Mouse (Mus musculus): ENCODE results near the gene Cd28. TPM values are rescaled to one million over a fixed set of nuclear protein-coding genes. Genes with fewer than 3 reads are reported as not detected.

The Cd28 gene
- polyA plus RNA-seq, 1 experiment from 2014 or later = 0.20 TPM

- Histone ChIP-seq H3K9ac (replicated peaks) (no peak overlapping the region), H3K4me3 (no peak overlapping the region), H3K9me3 (no peaks in the 10 kb centered on the region), H3K27me3 (no peaks in the 10 kb centered on the region), H3K4me2 (replicated peaks) (no peak overlapping the region), H3K27ac (replicated peaks) (no peak overlapping the region), H3K36me3 (no peaks in the 10 kb centered on the region), H3K4me1 (no peaks in the 10 kb centered on the region)
- 88% methylated on average over 2 of the region's 2 CpGs for WGBS
- ATAC-seq (ENCODE audit: low FRiP score, low read depth) = no peak
These were observed 15.3 kb downstream of the Cd28 start for GRCm38 (mm10) chr1:60731940-60732339.

- H3K4me1 ChIP-seq = no peaks in the 10 kb centered on the region
- no peak overlapping the region for H3K4me2 ChIP-seq (replicated peaks)
- no peak overlapping the region for H3K27ac ChIP-seq (replicated peaks)
- no peaks in the 10 kb centered on the region for H3K9me3 ChIP-seq
- H3K9ac ChIP-seq (replicated peaks) = no peak overlapping the region
- H3K36me3 ChIP-seq = no peaks in the 10 kb centered on the region
- ATAC-seq (ENCODE audit: low FRiP score, low read depth) = no peak
- H3K4me3 ChIP-seq = no peak overlapping the region
- 73% methylated on average over 12 of the region's 12 CpGs for WGBS
- no peaks in the 10 kb centered on the region for H3K27me3 ChIP-seq
These were observed 18.7 kb downstream of the Cd28 start for GRCm38 (mm10) chr1:60735072-60735907.

- Histone ChIP-seq H3K9me3 (no peaks in the 10 kb centered on the region), H3K27ac (replicated peaks) (no peak overlapping the region), H3K9ac (replicated peaks) (no peak overlapping the region), H3K4me2 (replicated peaks) (no peak overlapping the region), H3K36me3 (no peaks in the 10 kb centered on the region), H3K4me3 (no peak overlapping the region), H3K4me1 (no peaks in the 10 kb centered on the region), H3K27me3 (no peaks in the 10 kb centered on the region)
- WGBS = 87% methylated on average over 7 of the region's 7 CpGs
- no peak for ATAC-seq (ENCODE audit: low FRiP score, low read depth)
These were observed 19.3 kb downstream of the Cd28 start for GRCm38 (mm10) chr1:60735908-60736280.

GRCm38 (mm10) chr1:60744266-60744665 lies 27.7 kb downstream of the Cd28 start:
- no peak for ATAC-seq (ENCODE audit: low FRiP score, low read depth)
- WGBS = 84% methylated on average over 1 of the region's 1 CpGs

GRCm38 (mm10) chr1:60745664-60746063 lies 29.1 kb downstream of the Cd28 start:
- no peak for ATAC-seq (ENCODE audit: low FRiP score, low read depth)

More at GRCm38 (mm10) chr1:60744266-60744665, 27.7 kb downstream of the Cd28 start:
- H3K9me3 ChIP-seq = no peaks in the 10 kb centered on the region
- no peak overlapping the region for H3K4me2 ChIP-seq (replicated peaks)
- H3K27ac ChIP-seq (replicated peaks) = no peak overlapping the region
- no peaks in the 10 kb centered on the region for H3K27me3 ChIP-seq
- no peak overlapping the region for H3K9ac ChIP-seq (replicated peaks)
- H3K36me3 ChIP-seq = no peaks in the 10 kb centered on the region
- no peaks in the 10 kb centered on the region for H3K4me1 ChIP-seq
- no peak overlapping the region for H3K4me3 ChIP-seq

GRCm38 (mm10) chr1:60746153-60746552 lies 29.6 kb downstream of the Cd28 start:
- H3K36me3 ChIP-seq = no peaks in the 10 kb centered on the region
- no peak for ATAC-seq (ENCODE audit: low FRiP score, low read depth)
- no peak overlapping the region for H3K27ac ChIP-seq (replicated peaks)
- WGBS = 67% methylated on average over 2 of the region's 2 CpGs
- H3K4me2 ChIP-seq (replicated peaks) = no peak overlapping the region
- no peaks in the 10 kb centered on the region for H3K4me1 ChIP-seq
- H3K9me3 ChIP-seq = no peaks in the 10 kb centered on the region
- H3K9ac ChIP-seq (replicated peaks) = no peak overlapping the region
- H3K4me3 ChIP-seq = no peak overlapping the region
- no peaks in the 10 kb centered on the region for H3K27me3 ChIP-seq

More at GRCm38 (mm10) chr1:60745664-60746063, 29.1 kb downstream of the Cd28 start:
- no peaks in the 10 kb centered on the region for H3K9me3 ChIP-seq
- no peaks in the 10 kb centered on the region for H3K4me1 ChIP-seq
- H3K36me3 ChIP-seq = no peaks in the 10 kb centered on the region
- H3K4me2 ChIP-seq (replicated peaks) = no peak overlapping the region
- H3K27ac ChIP-seq (replicated peaks) = no peak overlapping the region
- no peaks in the 10 kb centered on the region for H3K27me3 ChIP-seq
- no peak overlapping the region for H3K4me3 ChIP-seq
- WGBS = 82% methylated on average over 7 of the region's 7 CpGs
- no peak overlapping the region for H3K9ac ChIP-seq (replicated peaks)

GRCm38 (mm10) chr1:60746856-60747255 lies 30.3 kb downstream of the Cd28 start:
- no peak for ATAC-seq (ENCODE audit: low FRiP score, low read depth)

GRCm38 (mm10) chr1:60748286-60748685 lies 31.7 kb downstream of the Cd28 start:
- no peaks in the 10 kb centered on the region for H3K9me3 ChIP-seq
- 82% methylated on average over 1 of the region's 1 CpGs for WGBS
- no peaks in the 10 kb centered on the region for H3K36me3 ChIP-seq
- H3K27me3 ChIP-seq = no peaks in the 10 kb centered on the region
- no peak for ATAC-seq (ENCODE audit: low FRiP score, low read depth)
- no peak overlapping the region for H3K4me2 ChIP-seq (replicated peaks)
- no peak overlapping the region for H3K27ac ChIP-seq (replicated peaks)
- no peak overlapping the region for H3K9ac ChIP-seq (replicated peaks)
- H3K4me3 ChIP-seq = no peak overlapping the region
- H3K4me1 ChIP-seq = no peaks in the 10 kb centered on the region

More at GRCm38 (mm10) chr1:60746856-60747255, 30.3 kb downstream of the Cd28 start:
- Histone ChIP-seq H3K4me2 (replicated peaks) (no peak overlapping the region), H3K27me3 (no peaks in the 10 kb centered on the region), H3K27ac (replicated peaks) (no peak overlapping the region), H3K4me1 (no peaks in the 10 kb centered on the region), H3K4me3 (no peak overlapping the region), H3K36me3 (no peaks in the 10 kb centered on the region), H3K9me3 (no peaks in the 10 kb centered on the region), H3K9ac (replicated peaks) (no peak overlapping the region)
- 89% methylated on average over 5 of the region's 5 CpGs for WGBS

GRCm38 (mm10) chr1:60748936-60749335 lies 32.3 kb downstream of the Cd28 start:
- Histone ChIP-seq H3K9me3 (no peaks in the 10 kb centered on the region), H3K4me2 (replicated peaks) (no peak overlapping the region), H3K9ac (replicated peaks) (no peak overlapping the region), H3K27ac (replicated peaks) (no peak overlapping the region), H3K27me3 (no peaks in the 10 kb centered on the region), H3K4me3 (no peak overlapping the region), H3K36me3 (no peaks in the 10 kb centered on the region), H3K4me1 (no peaks in the 10 kb centered on the region)
- no peak for ATAC-seq (ENCODE audit: low FRiP score, low read depth)
- WGBS = 90% methylated on average over 4 of the region's 4 CpGs

GRCm38 (mm10) chr1:60749346-60749840 lies 32.8 kb downstream of the Cd28 start:
- no peak overlapping the region for H3K4me2 ChIP-seq (replicated peaks)
- H3K4me3 ChIP-seq = no peak overlapping the region
- H3K27me3 ChIP-seq = no peaks in the 10 kb centered on the region
- no peak for ATAC-seq (ENCODE audit: low FRiP score, low read depth)
- H3K4me1 ChIP-seq = no peaks in the 10 kb centered on the region
- no peak overlapping the region for H3K9ac ChIP-seq (replicated peaks)
- H3K36me3 ChIP-seq = no peaks in the 10 kb centered on the region
- H3K27ac ChIP-seq (replicated peaks) = no peak overlapping the region
- no peaks in the 10 kb centered on the region for H3K9me3 ChIP-seq
- 81% methylated on average over 5 of the region's 5 CpGs for WGBS

- WGBS = 91% methylated on average over 6 of the region's 6 CpGs
- H3K4me2 ChIP-seq (replicated peaks) = no peak overlapping the region
- no peaks in the 10 kb centered on the region for H3K27me3 ChIP-seq
- H3K36me3 ChIP-seq = no peaks in the 10 kb centered on the region
- no peak overlapping the region for H3K4me3 ChIP-seq
- H3K9ac ChIP-seq (replicated peaks) = no peak overlapping the region
- no peak for ATAC-seq (ENCODE audit: low FRiP score, low read depth)
- no peaks in the 10 kb centered on the region for H3K4me1 ChIP-seq
- H3K9me3 ChIP-seq = no peaks in the 10 kb centered on the region
- no peak overlapping the region for H3K27ac ChIP-seq (replicated peaks)
These were observed 33.7 kb downstream of the Cd28 start for GRCm38 (mm10) chr1:60750201-60750765.

- Histone ChIP-seq H3K4me1 (no peaks in the 10 kb centered on the region), H3K9me3 (no peaks in the 10 kb centered on the region), H3K36me3 (no peaks in the 10 kb centered on the region), H3K27me3 (no peaks in the 10 kb centered on the region), H3K27ac (replicated peaks) (no peak overlapping the region), H3K4me2 (replicated peaks) (no peak overlapping the region), H3K9ac (replicated peaks) (no peak overlapping the region), H3K4me3 (no peak overlapping the region)
- 88% methylated on average over 4 of the region's 4 CpGs for WGBS
- no peak for ATAC-seq (ENCODE audit: low FRiP score, low read depth)
These were observed 34.4 kb downstream of the Cd28 start for GRCm38 (mm10) chr1:60751011-60751410.
